Mouse (Mus musculus) stomach, postnatal 0 days (tissue): ENCODE data around the gene Pwwp2b. TPM values are rescaled to one million over a fixed set of nuclear protein-coding genes. Genes with fewer than 3 reads are reported as not detected.

Source experiments
- ATAC-seq: fragments of 200-750 bp; cut with Nextera tagmentation; 2 replicates; pipeline ENCODE4 v1.8.0; 2017; ENCODE audit not compliant: low FRiP score, low TSS enrichment
- DNase-seq: peaks from one replicate; pipeline ENCODE4 v3.0.0-alpha.2; 2016; ENCODE audit warnings: low spot score
- H3K27ac ChIP-seq: fragments of 300-500 bp; sonication (generic); replicated peaks from 2 replicates; pipeline ENCODE4 v1.5.1; 2014; ENCODE audit warnings: mild to moderate bottlenecking, control low read depth
- H3K27me3 ChIP-seq: fragments of 300-500 bp; sonication (generic); 2 replicates; pipeline ENCODE4 v1.6.1; 2014; ENCODE audit warnings: low read length; ENCODE audit not compliant: control insufficient read depth, insufficient read depth
- H3K36me3 ChIP-seq: fragments of 300-500 bp; sonication (generic); 2 replicates; pipeline ENCODE4 v1.6.1; 2014; ENCODE audit warnings: low read length, mixed read lengths; ENCODE audit not compliant: control insufficient read depth, insufficient read depth
- H3K4me1 ChIP-seq: fragments of 300-500 bp; sonication (generic); replicated peaks from 2 replicates; pipeline ENCODE4 v1.6.1; 2014; ENCODE audit warnings: antibody characterized with exemption; ENCODE audit not compliant: control insufficient read depth, insufficient read depth
- H3K4me2 ChIP-seq: fragments of 300-500 bp; sonication (generic); replicated peaks from 2 replicates; pipeline ENCODE4 v1.6.1; 2014; ENCODE audit warnings: low read depth, mild to moderate bottlenecking, control low read depth, moderate library complexity
- H3K4me3 ChIP-seq: fragments of 300-500 bp; sonication (generic); 2 replicates; pipeline ENCODE4 v1.5.1; 2014; ENCODE audit warnings: low read depth, low read length, control low read depth
- H3K9ac ChIP-seq: fragments of 300-500 bp; sonication (generic); 2 replicates; pipeline ENCODE4 v1.6.1; 2014; ENCODE audit warnings: mild to moderate bottlenecking, low read length, control low read depth, mixed read lengths
- H3K9me3 ChIP-seq: fragments of 300-500 bp; sonication (generic); 2 replicates; pipeline ENCODE4 v1.6.1; 2016; ENCODE audit warnings: low read length; ENCODE audit not compliant: control insufficient read depth
- CTCF ChIP-seq: IDR thresholded peaks from 2 replicates; pipeline ENCODE4 v1.5.1; 2016; ENCODE audit warnings: antibody characterized with exemption, low read depth, mild to moderate bottlenecking, moderate library complexity
- EP300 ChIP-seq: optimal IDR thresholded peaks from 2 replicates; pipeline ENCODE3; 2016; ENCODE audit warnings: antibody characterized with exemption
- WGBS: fragments of 180-500 bp; shearing (Covaris S2); extraction: QIAGEN DNeasy Blood & Tissue Kit; methylation state at CpG from one replicate; pipeline ENCODE4 v1.1.7; 2014; 5-methylcytosine and 5-hydroxymethylcytosine counted together
- polyA plus RNA-seq: library from polyadenylated mRNA; unstranded; fragments of >200 nt; fragmentation: Nextera tagmentation; extraction: Ambion mirVana; gene quantifications from 2 replicates; pipeline ENCODE4 v1.2.1, GENCODE M21; 2015

Gene Pwwp2b
- polyA plus RNA-seq, 1 experiment from 2014 or later: 16.0 TPM

DNA sequence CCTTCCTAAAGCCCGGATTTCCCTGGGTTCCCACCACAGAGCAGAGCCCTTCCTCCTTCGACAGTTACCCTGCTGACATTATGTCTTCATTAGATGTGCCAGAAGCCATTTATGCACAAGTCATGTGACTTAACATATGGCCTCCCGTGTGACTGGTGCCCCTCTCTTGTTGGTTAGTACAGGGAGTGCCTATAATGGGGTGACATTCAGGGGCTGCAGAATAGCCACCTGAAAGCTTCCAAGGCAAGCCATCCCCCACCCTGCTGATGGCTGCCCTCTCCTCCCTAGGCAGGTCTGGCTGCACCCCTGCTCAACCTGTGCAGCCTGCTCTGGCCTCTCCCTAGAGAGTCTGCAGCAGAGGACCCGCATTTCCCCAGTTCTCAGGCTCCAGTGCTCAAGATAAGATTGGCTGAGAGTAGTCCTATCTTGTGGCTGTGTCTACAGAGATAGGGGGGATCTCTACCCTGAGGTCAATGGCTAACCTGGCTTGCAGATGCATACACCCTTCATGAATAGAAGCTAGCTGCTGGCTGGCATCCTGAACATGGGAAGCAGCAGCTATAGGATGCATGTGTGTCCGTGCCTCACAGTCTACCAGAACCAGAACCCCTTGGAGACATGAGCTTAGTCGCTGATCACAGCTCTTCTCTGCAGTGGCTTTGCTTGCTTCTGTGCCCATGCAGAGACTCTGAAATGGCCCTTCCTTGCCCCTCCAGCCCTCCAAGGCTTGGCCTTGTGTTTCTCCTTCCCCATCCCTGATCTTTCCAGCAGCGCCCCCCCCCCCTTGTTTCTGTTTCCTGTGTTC is 1.3 kb downstream of the Pwwp2b start:
- Histone ChIP-seq H3K27me3 (no peaks in the 10 kb centered on the region), H3K27ac (peak overlapping the region; percentile 95), H3K9me3 (no peaks in the 10 kb centered on the region), H3K4me2 (peak overlapping the region; percentile 86), H3K9ac (peak overlapping the region; percentile 89), H3K4me3 (peak overlapping the region; percentile 69), H3K4me1 (peaks cover 51% of the 10 kb centered on the region), H3K36me3 (peaks cover 4% of the 10 kb centered on the region; the same call in 1 of the 2 replicates)
- ATAC-seq (no peak), DNase-seq (no peak)
- TF ChIP-seq CTCF (no peak), EP300 (no peak)
- WGBS: 28% methylated on average over 7 of the region's 7 CpGs

GRCm38 (mm10) chr7:139251881-139252301 is 3.6 kb downstream of the Pwwp2b start:
- Histone ChIP-seq H3K27ac (peak overlapping the region; percentile 95), H3K4me2 (peak overlapping the region; percentile 8; the same call in 1 of the 2 replicates), H3K9me3 (no peaks in the 10 kb centered on the region), H3K36me3 (peaks cover 12% of the 10 kb centered on the region), H3K27me3 (no peaks in the 10 kb centered on the region), H3K4me3 (no peak overlapping the region), H3K9ac (peak overlapping the region; percentile 27; the same call in 1 of the 2 replicates), H3K4me1 (peaks cover 45% of the 10 kb centered on the region)
- ATAC-seq: peak; percentile 67
- 21% methylated on average over 5 of the region's 5 CpGs for WGBS
- peak; percentile 84 for DNase-seq
- TF ChIP-seq CTCF (no peak), EP300 (no peak)

GRCm38 (mm10) chr7:139252566-139252965 is 4.3 kb downstream of the Pwwp2b start:
- ATAC-seq (no peak), DNase-seq (no peak)
- Histone ChIP-seq H3K4me2 (peak overlapping the region; percentile 8; the same call in 1 of the 2 replicates), H3K36me3 (peaks cover 12% of the 10 kb centered on the region), H3K4me1 (peaks cover 39% of the 10 kb centered on the region), H3K9me3 (no peaks in the 10 kb centered on the region), H3K27me3 (no peaks in the 10 kb centered on the region), H3K4me3 (no peak overlapping the region), H3K9ac (peak overlapping the region; percentile 53; the same call in 1 of the 2 replicates), H3K27ac (peak overlapping the region; percentile 95)
- 71% methylated on average over 7 of the region's 7 CpGs for WGBS
- no peak for TF ChIP-seq EP300
- no peak for TF ChIP-seq CTCF

DNA sequence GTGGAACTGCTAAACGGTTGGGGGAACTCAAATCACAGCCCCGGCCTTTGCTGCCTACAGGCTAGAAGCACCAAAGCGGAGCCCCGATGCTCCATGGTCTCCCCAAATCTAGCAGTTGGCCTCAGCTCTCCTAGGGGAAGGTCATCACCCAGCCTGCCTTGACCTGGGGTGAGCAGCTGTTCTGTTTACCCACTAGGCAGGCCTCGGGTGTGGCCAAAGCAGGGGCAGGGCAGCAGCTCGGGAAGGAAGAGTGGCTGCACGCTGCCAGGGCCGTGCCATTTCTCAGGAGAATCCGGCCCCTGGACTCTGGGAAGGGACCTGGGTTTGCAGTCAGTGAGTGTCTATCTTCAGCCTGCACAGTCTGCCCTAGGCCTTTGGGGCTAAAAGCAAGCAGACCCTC is 4.7 kb downstream of the Pwwp2b start:
- peaks cover 35% of the 10 kb centered on the region for H3K4me1 ChIP-seq
- DNase-seq (peak; percentile 79), ATAC-seq (peak; percentile 29; the same call in 1 of the 2 replicates)
- H3K9me3 ChIP-seq: no peaks in the 10 kb centered on the region
- no peaks in the 10 kb centered on the region for H3K27me3 ChIP-seq
- 43% methylated on average over 9 of the region's 9 CpGs for WGBS
- H3K4me2 ChIP-seq: peak overlapping the region; percentile 11
- H3K36me3 ChIP-seq: peaks cover 12% of the 10 kb centered on the region
- H3K4me3 ChIP-seq: no peak overlapping the region
- H3K9ac ChIP-seq: peak overlapping the region; percentile 53
- TF ChIP-seq EP300 (no peak), CTCF (no peak)
- peak overlapping the region; percentile 95 for H3K27ac ChIP-seq

DNA sequence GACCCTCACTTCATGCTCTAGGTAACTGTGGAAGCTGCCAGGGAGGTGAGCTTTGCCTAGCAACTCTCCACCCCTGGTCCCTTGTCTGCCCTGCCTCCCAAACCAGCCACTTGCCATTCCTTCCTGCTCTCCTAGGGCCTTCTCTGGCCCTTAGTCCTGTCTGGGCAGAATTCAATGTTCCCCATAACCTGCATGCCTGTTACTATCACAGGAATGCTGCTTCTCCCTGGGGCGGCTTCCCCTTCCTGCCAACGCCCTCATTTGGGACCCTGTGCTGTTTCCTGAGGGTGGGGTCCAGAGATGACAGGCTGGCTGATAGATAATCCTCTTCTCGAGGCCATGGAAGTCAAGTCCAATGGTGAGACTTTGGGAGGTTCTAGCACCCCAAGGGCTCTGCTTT is 5.2 kb downstream of the Pwwp2b start:
- no peak for DNase-seq
- Histone ChIP-seq H3K9ac (peak overlapping the region; percentile 53), H3K27me3 (no peaks in the 10 kb centered on the region), H3K27ac (peak overlapping the region; percentile 95; the same call in 1 of the 2 replicates), H3K9me3 (no peaks in the 10 kb centered on the region), H3K36me3 (peaks cover 12% of the 10 kb centered on the region), H3K4me2 (0 out of 2 replicates have a peak overlapping the region, but pooled peaks have one; percentile 11), H3K4me3 (no peak overlapping the region), H3K4me1 (peaks cover 35% of the 10 kb centered on the region)
- no peak for ATAC-seq
- WGBS: 44% methylated on average over 3 of the region's 3 CpGs
- TF ChIP-seq CTCF: no peak
- TF ChIP-seq EP300: no peak

DNA sequence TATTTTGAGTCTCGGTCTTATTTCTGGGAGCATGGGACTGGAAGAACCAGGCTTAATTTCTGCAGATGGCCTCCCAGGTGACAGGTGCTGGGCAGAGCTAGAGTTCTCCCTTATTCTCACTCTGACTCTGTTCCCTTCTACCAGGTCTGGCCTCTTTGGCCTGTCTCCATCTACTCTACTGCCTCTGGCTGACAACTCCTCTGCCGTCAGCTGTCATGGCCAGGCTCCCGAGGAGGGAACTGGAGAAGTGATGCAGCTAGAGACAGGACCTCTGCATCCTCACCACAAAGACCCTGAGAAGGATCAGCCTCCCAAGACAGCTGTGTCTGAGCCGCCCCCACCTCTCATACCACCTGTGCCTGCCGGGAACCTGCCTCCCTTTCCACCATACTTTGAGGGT is 6.3 kb downstream of the Pwwp2b start:
- Histone ChIP-seq H3K27ac (no peak overlapping the region), H3K27me3 (no peaks in the 10 kb centered on the region), H3K9ac (no peak overlapping the region), H3K4me1 (peaks cover 31% of the 10 kb centered on the region), H3K4me2 (no peak overlapping the region), H3K36me3 (peaks cover 12% of the 10 kb centered on the region), H3K4me3 (no peak overlapping the region), H3K9me3 (no peaks in the 10 kb centered on the region)
- ATAC-seq: no peak
- 76% methylated on average over 5 of the region's 5 CpGs for WGBS
- TF ChIP-seq CTCF (no peak), EP300 (no peak)
- no peak for DNase-seq
